Mouse (Mus musculus) lung, embryonic 16.5 days (tissue): ENCODE results near the gene Scaf1. TPM values are rescaled to one million over a fixed set of nuclear protein-coding genes. Genes with fewer than 3 reads are reported as not detected.
"Not testable (repeated sequence)": the region's sequence is repeated elsewhere in the genome, so short reads cannot be mapped to it uniquely, and the experiment has no call there.

Experiments used
- ATAC-seq: fragments of 200-750 bp; cut with Nextera tagmentation; 2 replicates; pipeline ENCODE4 v1.8.0; 2017; ENCODE audit warnings: low read depth, mild to moderate bottlenecking, moderate library complexity
- H3K27ac ChIP-seq: fragments of 300-500 bp; sonication (generic); 2 replicates; pipeline ENCODE4 v1.5.1; 2014; ENCODE audit warnings: mild to moderate bottlenecking, control low read depth, low read length
- H3K27me3 ChIP-seq: fragments of 300-500 bp; sonication (generic); 2 replicates; pipeline ENCODE4 v1.6.1; 2014; ENCODE audit warnings: low read depth, low read length, mixed read lengths; ENCODE audit not compliant: control insufficient read depth, insufficient read depth
- H3K36me3 ChIP-seq: fragments of 300-500 bp; sonication (generic); 2 replicates; pipeline ENCODE4 v1.6.1; 2014; ENCODE audit warnings: low read length; ENCODE audit not compliant: control insufficient read depth, insufficient read depth
- H3K4me1 ChIP-seq: fragments of 300-500 bp; sonication (generic); replicated peaks from 2 replicates; pipeline ENCODE4 v1.6.1; 2014; ENCODE audit warnings: low read length, mixed read lengths; ENCODE audit not compliant: control insufficient read depth, insufficient read depth
- H3K4me2 ChIP-seq: fragments of 300-500 bp; sonication (generic); 2 replicates; pipeline ENCODE4 v1.6.1; 2014; ENCODE audit warnings: low read depth, low read length, control low read depth
- H3K4me3 ChIP-seq: fragments of 300-500 bp; sonication (generic); 2 replicates; pipeline ENCODE4 v1.5.1; 2014; ENCODE audit warnings: mild to moderate bottlenecking, low read length, control low read depth
- H3K9ac ChIP-seq: fragments of 300-500 bp; sonication (generic); 2 replicates; pipeline ENCODE4 v1.6.1; 2014; ENCODE audit warnings: low read length, control low read depth
- H3K9me3 ChIP-seq: fragments of 300-500 bp; sonication (generic); 2 replicates; pipeline ENCODE4 v1.6.1; 2016; ENCODE audit warnings: low read length; ENCODE audit not compliant: control insufficient read depth
- WGBS: fragments of 180-500 bp; shearing (Covaris S2); extraction: QIAGEN DNeasy Blood & Tissue Kit; methylation state at CpG from one replicate; pipeline ENCODE4 v1.1.7; 2014; 5-methylcytosine and 5-hydroxymethylcytosine counted together
- polyA plus RNA-seq: library from polyadenylated mRNA; unstranded; fragments of >200 nt; fragmentation: Nextera tagmentation; extraction: Ambion mirVana; gene quantifications from 2 replicates; pipeline ENCODE4 v1.2.1, GENCODE M21; 2015

Scaf1 gene
- polyA plus RNA-seq, 1 experiment from 2014 or later, result 30.7 TPM

DNA sequence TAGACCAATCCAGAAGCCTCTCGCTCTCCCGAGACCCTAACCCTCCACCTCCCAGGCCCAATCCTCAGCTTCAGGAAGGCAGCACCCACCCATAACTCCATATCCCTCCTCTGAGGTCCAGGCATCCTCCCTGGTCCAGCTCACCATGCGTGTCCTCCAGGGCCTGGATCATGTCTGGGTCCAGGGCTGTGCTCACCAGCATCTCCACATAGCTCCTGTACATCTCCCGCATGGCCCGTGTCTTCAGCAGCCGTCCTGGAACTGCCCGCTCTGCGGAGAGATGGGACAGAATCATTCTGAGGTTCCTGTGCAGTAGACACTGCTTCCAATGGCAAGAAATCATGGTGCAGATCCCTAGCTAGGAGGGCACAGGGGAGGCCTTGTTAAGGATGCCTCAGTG is 14.7 kb upstream of the Scaf1 start:
- Histone ChIP-seq H3K4me2 (no peak overlapping the region), H3K9ac (no peak overlapping the region), H3K9me3 (no peaks in the 10 kb centered on the region), H3K36me3 (peaks cover 70% of the 10 kb centered on the region), H3K4me1 (no peaks in the 10 kb centered on the region), H3K27me3 (no peaks in the 10 kb centered on the region), H3K4me3 (no peak overlapping the region), H3K27ac (no peak overlapping the region)
- no peak for ATAC-seq
- WGBS, result 94% methylated on average over 8 of the region's 8 CpGs

DNA sequence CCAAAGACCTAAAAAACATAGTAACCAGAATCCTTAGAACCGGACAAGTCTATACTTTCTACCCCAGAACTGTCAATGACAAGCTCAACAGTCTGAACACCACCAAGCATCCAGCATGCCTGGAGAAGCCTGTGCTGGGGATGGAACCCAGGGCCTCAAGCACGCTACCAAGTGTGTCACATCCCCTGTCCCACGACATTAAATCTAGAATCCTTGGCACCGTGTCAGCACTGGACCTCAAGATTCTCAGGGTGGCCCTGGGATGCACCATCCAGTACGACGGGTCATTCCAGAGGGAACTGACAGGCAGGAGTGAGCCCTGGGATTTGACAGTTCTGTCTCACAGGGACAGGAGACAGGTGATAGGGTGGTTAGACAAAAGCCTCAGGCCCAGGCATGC is 13.8 kb upstream of the Scaf1 start:
- H3K27ac ChIP-seq, result no peak overlapping the region
- no peak overlapping the region for H3K9ac ChIP-seq
- WGBS, result 89% methylated on average over 6 of the region's 6 CpGs
- H3K9me3 ChIP-seq, result no peaks in the 10 kb centered on the region
- H3K4me1 ChIP-seq, result no peaks in the 10 kb centered on the region
- no peak for ATAC-seq
- no peak overlapping the region for H3K4me2 ChIP-seq
- no peak overlapping the region for H3K4me3 ChIP-seq
- H3K27me3 ChIP-seq, result no peaks in the 10 kb centered on the region
- peaks cover 62% of the 10 kb centered on the region for H3K36me3 ChIP-seq

DNA sequence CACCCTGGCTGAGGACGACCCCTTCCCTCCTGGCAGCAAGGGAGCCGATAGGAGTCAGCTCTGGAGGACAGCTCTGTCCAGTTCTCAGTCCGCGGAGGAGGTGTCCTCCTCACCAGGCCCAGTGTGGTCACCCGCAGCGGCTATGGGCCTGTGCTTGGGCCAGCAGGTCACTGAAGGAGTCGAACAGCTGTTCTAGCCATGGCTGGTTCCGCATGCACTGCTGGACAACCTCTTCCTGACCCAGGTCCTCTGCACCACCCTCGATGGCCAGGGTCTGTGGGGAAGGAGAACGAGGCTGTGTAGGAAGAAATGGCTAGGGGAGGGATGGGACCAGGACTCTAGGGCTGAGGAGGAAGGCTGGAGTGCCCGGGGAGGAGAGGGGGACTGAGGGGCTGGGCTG is 12.2 kb upstream of the Scaf1 start:
- no peak for ATAC-seq

DNA sequence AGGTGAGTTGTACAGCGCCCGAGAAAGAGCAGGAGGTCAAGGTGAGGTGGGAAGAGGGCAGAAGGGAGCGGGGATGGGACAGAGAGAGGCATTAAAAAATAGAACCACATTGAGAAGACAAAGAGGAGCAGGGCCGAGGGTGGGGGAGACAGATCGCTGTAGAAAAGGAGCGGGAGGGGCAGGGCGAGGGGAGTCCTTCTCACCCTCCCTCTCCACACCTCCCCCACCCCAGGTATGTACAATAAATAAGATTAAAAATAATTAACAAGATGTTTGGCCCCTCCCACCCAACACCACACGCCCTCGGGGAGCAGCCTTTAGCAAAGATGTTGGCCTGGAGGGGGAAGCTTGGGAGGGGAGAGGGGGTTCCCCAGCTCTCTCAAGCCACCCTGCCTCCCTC is 11.6 kb upstream of the Scaf1 start:
- Histone ChIP-seq H3K9ac (no peak overlapping the region), H3K9me3 (no peaks in the 10 kb centered on the region), H3K4me3 (no peak overlapping the region), H3K4me2 (no peak overlapping the region), H3K36me3 (peaks cover 41% of the 10 kb centered on the region), H3K4me1 (no peaks in the 10 kb centered on the region), H3K27me3 (no peaks in the 10 kb centered on the region), H3K27ac (no peak overlapping the region)
- 86% methylated on average over 9 of the region's 9 CpGs for WGBS
- no peak for ATAC-seq

More for the DNA sequence above, 12.2 kb upstream of the Scaf1 start:
- H3K9ac ChIP-seq, result no peak overlapping the region
- WGBS, result 91% methylated on average over 11 of the region's 11 CpGs
- H3K36me3 ChIP-seq, result peaks cover 45% of the 10 kb centered on the region
- no peak overlapping the region for H3K27ac ChIP-seq
- H3K9me3 ChIP-seq, result no peaks in the 10 kb centered on the region
- no peaks in the 10 kb centered on the region for H3K4me1 ChIP-seq
- no peak overlapping the region for H3K4me2 ChIP-seq
- no peak overlapping the region for H3K4me3 ChIP-seq
- no peaks in the 10 kb centered on the region for H3K27me3 ChIP-seq

DNA sequence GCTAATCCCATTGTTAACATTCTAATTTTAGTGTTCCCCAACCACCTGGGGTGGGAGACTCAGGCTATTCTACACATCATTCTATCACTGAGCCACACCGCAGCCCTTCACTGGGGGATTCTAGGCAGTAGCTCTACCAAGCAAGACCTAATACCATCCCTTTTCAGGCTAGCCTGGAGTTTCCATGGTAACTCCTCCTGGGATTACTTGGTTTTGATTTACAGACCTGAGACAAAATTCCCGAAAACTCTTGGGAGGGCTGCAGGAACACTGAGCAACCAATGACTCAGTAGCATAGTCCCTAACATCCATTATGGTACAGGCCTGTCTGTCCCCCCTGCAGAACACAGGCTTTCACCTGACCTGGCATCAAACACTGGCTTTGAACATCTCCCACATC is 10.1 kb upstream of the Scaf1 start:
- H3K27ac ChIP-seq, result no peak overlapping the region
- no peaks in the 10 kb centered on the region for H3K4me1 ChIP-seq
- WGBS, result 61% methylated on average over 2 of the region's 2 CpGs
- H3K36me3 ChIP-seq, result peaks cover 33% of the 10 kb centered on the region
- no peak overlapping the region for H3K4me3 ChIP-seq
- no peak overlapping the region for H3K9ac ChIP-seq
- no peak overlapping the region for H3K4me2 ChIP-seq
- no peak for ATAC-seq
- H3K9me3 ChIP-seq, result no peaks in the 10 kb centered on the region
- no peaks in the 10 kb centered on the region for H3K27me3 ChIP-seq

DNA sequence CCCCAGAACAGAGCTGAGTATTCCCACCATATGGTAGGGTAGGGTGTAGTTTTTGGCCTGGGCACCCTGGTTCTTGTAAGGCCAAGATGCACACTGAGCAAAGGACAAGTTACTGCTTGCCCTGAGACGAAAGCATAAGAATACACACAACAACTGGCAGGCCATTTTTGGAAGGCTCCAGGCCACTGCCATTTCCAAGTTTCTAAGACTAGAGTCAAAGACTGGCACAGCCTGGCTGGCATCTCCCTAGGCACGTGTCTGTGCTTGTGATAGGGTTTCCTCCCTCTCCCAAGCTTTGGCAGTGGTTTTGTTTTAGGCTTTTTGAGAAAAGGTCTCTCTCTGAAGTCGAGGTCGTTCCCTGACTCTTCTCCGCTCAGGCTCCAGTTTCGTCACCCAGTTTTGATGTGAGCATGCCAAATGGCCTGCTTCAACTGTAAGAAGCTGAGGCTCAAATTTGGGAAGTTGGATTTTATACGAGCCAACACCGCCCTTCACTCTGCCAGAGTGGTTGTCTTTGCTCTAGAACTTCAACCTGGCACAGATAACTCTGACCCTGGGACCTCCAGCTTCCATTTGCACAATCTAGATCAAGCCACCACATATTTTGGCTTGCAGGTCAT is 9.5 kb upstream of the Scaf1 start:
- Histone ChIP-seq H3K9me3 (no peaks in the 10 kb centered on the region), H3K27ac (no peak overlapping the region; the same call in 1 of the 2 replicates), H3K27me3 (no peaks in the 10 kb centered on the region), H3K36me3 (peaks cover 28% of the 10 kb centered on the region), H3K4me2 (no peak overlapping the region), H3K4me1 (no peaks in the 10 kb centered on the region), H3K4me3 (no peak overlapping the region), H3K9ac (no peak overlapping the region)
- WGBS, result 67% methylated on average over 8 of the region's 8 CpGs
- ATAC-seq, result no peak

DNA sequence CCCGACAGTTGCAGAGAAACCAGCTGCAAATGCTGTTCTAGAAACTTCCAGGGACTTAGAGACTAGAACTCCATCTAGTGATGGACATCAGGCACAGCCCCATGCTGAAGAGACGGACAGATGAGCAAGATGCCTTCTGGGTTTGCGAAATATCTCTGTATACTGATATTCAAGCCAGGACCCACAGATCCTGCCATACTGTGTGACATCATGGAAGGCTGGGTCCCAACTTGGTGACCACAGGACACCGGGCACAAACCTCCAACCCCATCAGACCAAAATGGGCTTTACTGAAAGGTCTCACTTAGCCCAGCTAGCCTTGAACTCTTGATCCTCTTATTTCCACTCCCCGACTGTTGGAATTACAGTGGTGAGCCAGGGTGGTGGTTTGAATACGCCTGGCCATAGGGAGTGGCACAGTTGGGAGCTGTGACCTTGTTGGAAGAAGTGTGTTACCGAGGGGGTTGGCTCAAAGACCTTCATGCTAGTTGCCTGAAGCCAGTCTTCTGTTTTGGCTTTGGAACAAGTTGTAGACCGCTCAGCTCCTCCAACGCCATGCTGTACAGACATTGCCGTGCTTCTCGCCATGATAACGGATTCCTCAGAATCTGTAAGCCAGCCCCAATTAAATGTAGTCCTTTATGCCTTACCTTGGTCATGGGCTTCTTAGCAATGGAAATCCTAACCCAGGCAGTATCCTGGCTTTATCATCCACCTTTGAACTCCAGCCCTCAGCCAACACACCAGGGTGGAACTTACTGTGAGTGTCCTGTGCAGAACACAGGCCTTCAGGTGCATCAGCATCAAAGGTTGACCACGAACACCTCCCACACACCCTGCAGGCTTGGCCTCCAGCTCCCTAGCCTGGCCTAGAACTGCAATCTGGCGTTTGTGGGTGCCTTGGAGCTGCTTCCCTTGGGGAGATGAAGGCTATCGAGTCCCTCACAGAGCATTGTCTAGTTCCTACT is 8.4 kb upstream of the Scaf1 start:
- H3K4me3 ChIP-seq, result no peak overlapping the region
- no peaks in the 10 kb centered on the region for H3K9me3 ChIP-seq
- H3K36me3 ChIP-seq, result peaks cover 17% of the 10 kb centered on the region
- H3K9ac ChIP-seq, result no peak overlapping the region
- H3K27ac ChIP-seq, result no peak overlapping the region
- WGBS, result 81% methylated on average over 15 of the region's 15 CpGs
- no peak overlapping the region for H3K4me2 ChIP-seq
- no peaks in the 10 kb centered on the region for H3K27me3 ChIP-seq
- H3K4me1 ChIP-seq, result no peaks in the 10 kb centered on the region; the same call in 1 of the 2 replicates
- ATAC-seq, result no peak

DNA sequence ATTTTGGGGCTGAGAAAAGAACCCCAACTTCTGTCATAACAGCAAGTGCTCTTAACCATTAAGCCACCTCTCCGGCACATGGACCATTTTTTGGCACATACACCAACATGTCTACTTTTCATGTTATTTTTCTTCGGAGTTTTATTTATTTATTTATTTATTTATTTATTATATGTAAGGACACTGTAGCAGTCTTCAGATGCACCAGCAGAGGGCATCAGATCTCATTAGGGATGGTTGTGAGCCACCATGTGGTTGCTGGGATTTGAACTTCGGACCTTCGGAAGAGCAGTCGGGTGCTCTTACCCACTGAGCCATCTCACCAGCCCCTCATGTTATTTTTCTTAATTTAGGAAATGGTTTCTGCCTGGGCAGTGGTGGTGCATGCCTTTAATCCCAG is 7.5 kb upstream of the Scaf1 start:
- not testable (repeated sequence) for H3K4me1 ChIP-seq, H3K9me3 ChIP-seq, H3K27ac ChIP-seq, H3K4me3 ChIP-seq, H3K9ac ChIP-seq, H3K27me3 ChIP-seq, H3K4me2 ChIP-seq, ATAC-seq
- H3K36me3 ChIP-seq, result peaks cover 12% of the 10 kb centered on the region
- 76% methylated on average over 5 of the region's 5 CpGs for WGBS

DNA sequence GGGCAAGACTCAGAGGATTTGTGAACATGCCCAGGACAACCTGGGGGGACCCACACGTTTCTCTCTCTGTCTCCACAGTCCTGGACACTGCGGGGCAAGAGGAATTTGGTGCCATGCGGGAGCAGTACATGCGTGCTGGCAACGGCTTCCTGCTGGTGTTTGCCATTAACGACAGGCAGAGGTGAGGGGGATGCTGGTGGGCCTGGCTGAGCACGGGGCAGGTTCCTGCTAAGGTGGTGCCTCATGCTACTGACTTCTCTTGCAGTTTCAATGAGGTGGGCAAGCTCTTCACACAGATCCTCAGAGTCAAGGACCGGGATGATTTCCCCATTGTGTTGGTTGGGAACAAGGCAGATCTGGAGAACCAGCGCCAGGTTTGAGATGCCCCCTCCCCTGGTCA is 4.1 kb upstream of the Scaf1 start:
- H3K4me3 ChIP-seq, result no peak overlapping the region
- no peak overlapping the region for H3K27ac ChIP-seq
- 59% methylated on average over 9 of the region's 9 CpGs for WGBS
- ATAC-seq, result no peak
- H3K4me1 ChIP-seq, result peaks cover 11% of the 10 kb centered on the region
- H3K36me3 ChIP-seq, result no peaks in the 10 kb centered on the region
- H3K4me2 ChIP-seq, result no peak overlapping the region
- no peak overlapping the region for H3K9ac ChIP-seq
- no peaks in the 10 kb centered on the region for H3K27me3 ChIP-seq
- H3K9me3 ChIP-seq, result no peaks in the 10 kb centered on the region
